Mouse (Mus musculus) kidney, adult 11 months (tissue): ENCODE results near the gene Pkn1.

Experiments used
- DNase-seq: peaks from one replicate; pipeline ENCODE4 v3.0.0; 2022

Gene Pkn1

DNA sequence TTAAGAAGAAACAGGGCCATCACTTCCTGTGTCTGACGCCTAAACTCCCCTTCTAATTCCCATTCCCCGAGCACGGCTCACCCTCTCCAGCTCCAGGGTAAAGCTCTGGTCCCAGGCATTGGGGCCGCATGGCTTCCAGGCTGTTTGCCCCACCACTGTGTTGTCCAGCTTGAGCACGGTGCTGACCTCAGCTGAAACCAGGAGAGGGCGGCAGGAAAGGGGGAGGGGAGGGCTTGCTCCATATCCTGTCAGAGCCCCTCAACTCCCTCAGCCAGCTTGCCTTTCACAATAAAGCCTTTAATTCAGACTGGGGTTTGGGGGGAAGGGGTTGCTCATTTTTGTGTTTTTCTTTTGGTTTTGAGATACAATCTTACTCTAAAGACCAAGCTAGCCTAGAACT lies 17.9 kb downstream of the Pkn1 start:
- no peak for DNase-seq

DNA sequence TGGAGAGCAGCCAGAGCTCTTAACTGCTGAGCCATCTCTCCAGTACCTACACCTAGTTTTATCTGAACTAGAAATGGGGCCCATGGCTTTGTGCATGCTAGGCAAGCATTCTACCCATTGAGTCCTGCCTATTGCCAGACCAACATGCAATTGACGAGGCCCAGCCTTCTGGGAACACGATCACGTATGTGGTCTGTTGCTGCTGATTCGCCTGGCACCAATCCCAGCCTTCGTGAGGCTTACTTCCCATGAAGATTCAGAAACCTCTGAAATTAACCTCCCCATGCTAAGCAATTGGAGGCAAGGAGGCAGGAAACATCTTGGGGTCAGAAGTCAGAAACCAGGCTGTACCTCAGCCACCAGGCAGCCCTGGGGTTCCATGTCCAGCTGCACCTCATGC lies 18.4 kb downstream of the Pkn1 start:
- no peak for DNase-seq

DNA sequence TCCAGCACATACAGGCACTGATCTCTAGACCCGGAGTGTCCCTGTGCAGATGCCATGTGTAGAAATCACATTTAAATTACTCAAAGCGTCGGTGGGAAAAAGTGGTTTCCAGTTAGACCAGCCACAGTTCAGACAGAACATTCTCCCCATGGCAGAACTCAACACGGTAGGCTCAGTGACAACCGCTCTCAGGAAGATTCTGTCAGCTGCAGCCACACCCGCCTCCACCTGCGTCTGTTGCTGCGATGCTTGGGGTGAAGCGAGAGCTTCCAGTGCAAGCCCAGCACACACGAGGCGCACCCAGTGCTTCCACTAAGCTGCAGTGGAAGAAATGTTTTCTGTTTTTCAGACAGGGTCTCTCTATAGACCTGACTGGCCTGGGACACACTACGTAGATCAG lies 19.1 kb downstream of the Pkn1 start:
- DNase-seq = no peak

DNA sequence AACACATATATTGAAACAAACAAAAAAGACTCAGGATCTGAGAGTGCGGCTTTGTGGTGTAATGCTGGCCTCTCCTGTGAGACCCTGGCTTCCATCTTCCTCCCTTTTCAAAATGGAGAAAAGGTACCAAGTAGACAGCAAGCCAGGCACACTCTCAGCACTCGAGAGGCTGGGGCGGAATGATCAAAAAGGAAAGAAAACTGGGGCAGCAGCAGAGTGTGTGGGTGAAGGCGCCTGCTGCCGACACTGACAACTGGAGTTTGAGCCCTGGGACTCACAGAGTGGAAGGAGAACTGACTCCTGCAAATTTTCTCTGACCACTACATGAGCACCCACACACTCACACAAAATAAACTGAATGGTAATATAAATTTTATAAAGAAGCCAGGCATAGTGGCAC lies 24.5 kb downstream of the Pkn1 start:
- no peak for DNase-seq

DNA sequence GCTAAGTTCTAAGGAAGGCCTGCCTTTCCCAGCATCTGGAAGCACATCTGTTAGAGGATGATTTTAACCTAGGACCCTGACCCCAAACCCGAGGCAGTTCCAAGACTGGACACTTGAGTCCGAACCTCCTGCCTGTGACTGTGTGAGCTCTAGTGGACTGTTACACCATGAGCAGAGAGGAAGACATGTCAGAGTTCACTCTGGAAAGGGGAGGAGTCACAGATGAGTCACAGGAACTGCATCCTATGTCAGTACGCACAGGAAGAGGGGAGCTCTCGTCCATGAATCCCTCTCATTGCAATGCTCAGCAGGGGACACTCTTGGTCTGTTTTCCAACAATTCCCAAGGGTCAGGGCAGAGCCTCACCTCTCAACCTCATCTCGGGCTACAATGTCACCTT lies 26.0 kb downstream of the Pkn1 start:
- DNase-seq = no peak

DNA sequence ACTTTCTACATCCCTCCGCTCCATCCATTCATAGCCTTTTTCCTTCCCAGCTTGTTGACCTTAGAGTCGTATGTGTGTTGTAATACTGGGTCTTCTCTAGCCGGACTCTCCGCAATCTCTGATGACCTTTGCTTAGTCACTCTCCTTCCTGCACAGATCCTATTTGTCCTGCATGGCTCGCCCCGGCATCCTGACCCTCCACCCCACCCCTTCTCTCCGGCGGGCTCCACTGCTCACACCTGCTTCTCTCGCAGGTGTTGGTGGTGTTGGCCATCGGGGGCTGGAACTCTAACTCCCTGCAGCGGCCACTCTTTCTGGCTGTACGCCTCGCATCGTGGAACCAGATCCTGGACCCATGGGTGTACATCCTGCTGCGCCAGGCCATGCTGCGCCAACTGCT lies 30.0 kb downstream of the Pkn1 start:
- DNase-seq = no peak

DNA sequence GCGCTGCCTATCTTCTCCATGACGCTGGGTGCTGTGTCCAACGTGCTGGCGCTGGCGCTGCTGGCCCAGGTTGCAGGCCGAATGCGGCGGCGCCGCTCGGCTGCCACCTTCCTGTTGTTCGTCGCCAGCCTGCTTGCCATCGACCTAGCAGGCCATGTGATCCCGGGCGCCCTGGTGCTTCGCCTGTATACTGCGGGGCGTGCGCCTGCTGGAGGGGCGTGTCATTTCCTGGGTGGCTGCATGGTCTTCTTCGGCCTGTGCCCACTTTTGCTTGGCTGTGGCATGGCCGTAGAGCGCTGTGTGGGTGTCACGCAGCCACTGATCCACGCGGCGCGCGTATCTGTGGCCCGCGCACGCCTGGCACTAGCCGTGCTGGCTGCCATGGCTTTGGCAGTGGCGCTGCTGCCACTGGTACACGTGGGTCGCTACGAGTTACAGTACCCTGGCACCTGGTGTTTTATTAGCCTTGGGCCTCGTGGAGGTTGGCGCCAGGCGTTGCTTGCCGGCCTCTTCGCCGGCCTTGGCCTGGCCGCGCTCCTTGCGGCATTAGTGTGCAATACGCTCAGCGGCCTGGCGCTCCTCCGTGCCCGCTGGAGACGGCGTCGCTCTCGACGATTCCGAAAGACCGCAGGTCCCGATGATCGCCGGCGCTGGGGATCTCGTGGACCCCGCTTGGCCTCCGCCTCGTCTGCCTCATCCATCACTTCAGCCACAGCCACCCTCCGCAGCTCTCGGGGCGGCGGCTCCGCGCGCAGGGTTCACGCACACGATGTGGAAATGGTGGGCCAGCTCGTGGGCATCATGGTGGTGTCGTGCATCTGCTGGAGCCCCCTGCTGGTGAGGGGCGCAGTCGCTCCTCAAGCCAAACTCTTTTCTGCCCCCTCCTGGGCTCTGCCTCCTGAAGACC lies 30.7 kb downstream of the Pkn1 start:
- DNase-seq = no peak

DNA sequence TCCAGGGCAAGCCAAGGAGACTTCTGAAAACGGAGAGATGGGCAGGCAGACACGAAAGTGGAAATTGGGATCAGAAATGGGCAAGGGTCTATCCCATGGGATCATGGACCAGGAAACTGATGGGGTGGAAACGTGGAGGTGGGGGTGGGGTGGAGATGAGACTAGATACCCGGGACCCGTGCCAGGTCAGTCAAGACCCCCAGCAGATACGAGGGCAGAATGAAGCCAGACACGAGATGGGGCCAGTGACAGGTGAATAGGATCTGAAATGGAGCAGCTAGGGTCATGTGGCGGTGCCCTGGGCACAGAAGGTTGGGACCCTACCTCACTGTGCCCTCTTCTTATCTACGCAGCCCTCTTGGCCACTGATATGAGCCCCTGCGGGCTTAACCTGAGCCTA lies 31.5 kb downstream of the Pkn1 start:
- DNase-seq = no peak

DNA sequence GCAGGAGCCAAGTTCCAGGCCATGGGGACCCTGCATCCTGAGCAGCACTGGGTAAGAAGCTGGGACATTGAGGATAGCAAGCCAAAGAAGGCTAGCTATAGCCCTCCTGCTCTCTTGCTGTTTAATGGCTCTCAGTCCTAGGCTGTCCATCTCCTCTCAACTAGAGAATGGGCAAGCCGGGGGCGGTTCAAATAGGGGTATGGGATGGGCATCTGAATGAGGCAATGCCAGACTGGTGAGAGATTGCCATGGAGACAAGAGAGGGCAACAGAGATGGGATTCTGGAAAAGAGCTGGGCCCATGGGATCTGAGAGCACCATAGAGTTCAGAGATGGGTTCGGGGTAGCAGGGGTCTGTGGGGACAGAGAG lies 32.1 kb downstream of the Pkn1 start:
- no peak for DNase-seq

DNA sequence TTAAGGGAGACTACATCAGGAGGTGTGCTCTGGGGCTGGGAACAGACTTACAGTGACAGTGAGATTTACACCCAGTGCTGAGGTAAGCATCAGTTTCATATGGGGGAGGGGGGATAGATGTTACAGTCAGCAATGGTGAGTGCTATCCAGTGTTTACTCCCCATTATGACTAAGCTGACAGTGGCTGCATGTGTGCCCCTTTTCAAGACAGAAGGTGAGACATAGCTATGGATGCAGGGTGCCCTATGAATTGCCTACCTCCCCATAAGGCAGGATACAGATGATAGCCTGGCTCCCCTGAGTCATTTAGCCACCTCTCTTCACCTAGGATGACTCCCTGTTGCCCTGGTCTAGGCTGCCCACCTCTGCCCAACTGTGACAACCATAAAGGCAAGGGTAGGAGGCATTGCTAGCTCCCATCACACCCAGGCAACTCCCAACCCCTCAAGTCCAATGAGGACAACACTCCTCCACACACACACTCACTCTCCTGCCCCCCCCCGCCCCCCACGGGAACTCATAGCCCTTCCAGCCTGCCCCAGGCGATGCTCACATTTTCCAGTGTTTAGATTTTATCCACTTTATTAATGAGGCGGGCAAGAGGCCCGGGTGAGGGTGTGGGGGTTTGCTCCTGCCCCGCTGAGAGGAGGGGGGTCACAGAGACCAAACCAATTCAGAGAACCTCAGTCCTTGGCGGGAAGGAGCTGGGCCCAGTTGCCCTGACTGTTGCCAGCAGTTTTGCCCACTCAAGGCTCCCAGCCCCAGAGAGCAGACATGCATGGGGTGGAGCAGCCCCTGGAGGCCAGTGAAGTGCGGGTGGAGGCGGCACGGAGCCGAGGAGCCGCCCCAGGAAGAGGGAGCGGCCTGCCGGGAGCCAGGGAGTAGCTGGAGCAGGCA lies 32.8 kb downstream of the Pkn1 start, which contains the start of gene Ptger1:
Gene Ptger1, plus strand, starts transcription at position 710 of the 897 bp plus-strand sequence.
- peak; percentile 72 for DNase-seq

DNA sequence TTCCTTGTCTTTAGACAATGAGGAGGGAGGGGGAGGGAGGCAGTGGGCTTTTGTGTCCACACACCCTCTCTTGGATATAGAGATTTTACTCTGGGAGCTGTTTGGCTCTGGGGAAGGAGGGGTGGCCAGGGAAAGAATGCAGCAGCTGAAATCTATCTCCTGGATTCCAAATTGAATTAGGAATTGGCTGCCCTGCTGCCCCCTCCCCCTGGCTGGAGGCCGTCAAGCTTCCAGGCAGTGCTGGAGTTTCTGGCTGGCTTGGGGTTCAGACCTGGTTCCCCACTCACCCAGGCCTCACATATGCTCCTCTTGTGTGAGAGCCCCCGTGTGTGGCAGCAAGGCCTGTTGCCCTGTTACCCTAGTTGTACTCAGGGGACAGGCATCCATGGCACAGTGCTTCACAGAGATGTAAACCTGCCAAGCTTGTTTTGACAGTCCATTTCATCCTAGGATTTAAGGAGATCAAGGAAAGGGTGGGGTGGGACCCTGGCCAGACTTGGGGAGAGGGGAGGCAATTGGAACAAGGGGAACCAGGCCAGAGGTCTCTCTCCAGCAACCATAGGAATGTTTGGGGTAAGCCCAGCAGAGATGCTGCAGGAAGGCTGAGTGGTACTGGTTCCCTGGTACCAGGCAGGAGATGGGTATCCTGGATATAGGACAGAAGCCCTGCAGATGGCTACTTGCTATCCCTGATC lies 33.9 kb downstream of the Pkn1 start:
- no peak for DNase-seq

DNA sequence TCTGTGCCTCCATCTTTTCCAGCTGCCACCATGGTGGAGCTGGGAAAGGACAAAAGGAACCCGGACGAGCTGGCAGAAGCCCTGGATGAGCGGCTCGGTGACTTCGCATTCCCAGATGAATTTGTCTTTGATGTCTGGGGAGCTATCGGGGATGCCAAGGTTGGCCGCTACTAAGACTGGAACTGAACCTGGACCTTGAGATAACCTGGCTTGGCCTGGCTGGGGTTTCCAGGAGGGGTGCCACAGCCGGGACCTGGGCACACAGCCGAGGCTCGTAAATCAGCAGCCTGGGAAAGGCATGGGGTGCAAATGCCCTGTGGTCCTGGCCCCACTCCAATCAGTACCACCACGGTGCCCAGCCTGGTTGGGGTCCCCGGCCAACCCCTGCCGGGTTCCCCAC lies 34.9 kb downstream of the Pkn1 start:
- no peak for DNase-seq

DNA sequence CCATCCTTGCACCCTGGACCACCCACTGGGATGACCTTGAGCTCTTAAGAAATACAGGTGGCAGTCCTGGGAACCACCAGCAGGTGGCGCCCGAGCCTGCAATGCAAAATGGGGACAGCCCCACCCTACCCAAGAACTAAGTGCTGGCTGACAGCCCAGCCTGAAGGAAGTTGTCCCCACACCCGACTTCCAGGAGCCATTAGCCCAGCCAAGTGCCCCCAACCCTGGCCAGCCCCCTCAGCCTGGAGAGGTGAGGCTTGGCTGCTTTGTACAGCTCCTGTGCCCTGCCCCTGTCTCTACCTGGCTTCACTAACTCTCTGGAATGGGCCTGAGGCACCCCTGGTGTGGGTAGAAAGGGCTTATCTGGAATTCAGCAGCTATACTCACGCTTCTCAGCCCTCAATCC lies 36.6 kb downstream of the Pkn1 start:
- DNase-seq = peak; percentile 91

DNA sequence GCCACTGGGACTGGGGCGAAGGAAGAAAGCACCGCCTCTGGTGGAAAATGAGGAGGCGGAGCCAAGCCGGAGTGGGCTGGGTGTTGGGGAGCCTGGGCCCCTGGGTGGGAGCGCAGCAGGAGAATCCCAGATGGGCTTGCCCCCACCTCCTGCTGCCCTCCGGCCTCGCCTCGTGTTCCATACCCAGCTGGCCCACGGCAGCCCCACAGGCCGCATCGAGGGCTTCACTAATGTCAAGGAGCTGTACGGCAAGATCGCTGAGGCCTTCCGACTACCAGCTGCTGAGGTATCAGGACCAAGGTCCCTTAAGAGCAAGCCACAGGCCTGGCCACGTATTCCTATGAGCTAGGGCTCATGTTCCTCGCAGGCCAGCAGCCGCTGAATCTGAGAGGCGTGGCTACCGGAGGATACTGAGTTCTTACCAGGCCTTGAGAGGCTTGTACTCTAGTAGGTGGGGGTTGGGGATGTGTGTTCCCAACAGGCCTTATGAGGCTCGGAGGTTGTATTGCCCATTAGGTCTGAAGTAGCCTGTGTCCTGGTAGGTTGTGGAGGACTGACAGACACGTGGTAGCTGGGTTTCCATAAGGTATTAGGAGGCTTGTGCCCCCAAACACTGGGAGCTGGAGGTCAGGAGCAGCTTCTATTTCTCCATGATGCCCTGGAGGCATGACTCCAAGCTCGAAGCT lies 37.8 kb downstream of the Pkn1 start:
- DNase-seq = peak; percentile 44

DNA sequence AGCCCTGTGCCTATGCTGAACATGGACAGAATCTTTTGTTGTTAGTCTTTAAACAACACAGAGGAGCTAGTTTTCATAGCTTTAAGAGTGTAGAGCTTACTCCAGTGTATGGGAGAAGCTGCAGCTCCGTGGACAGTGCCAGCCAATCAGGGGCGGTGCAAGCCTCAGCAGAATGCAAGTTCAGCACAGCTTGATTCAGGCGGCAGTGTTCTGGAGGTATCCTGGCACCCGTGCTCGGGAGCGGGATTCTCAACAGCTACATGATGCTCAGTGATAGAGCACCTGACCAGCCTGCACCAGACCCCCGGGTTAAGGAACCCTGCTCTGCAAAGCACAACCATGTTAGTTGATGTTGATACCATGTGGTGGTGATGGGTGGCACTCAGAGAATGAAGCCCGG lies 38.4 kb downstream of the Pkn1 start:
- no peak for DNase-seq

DNA sequence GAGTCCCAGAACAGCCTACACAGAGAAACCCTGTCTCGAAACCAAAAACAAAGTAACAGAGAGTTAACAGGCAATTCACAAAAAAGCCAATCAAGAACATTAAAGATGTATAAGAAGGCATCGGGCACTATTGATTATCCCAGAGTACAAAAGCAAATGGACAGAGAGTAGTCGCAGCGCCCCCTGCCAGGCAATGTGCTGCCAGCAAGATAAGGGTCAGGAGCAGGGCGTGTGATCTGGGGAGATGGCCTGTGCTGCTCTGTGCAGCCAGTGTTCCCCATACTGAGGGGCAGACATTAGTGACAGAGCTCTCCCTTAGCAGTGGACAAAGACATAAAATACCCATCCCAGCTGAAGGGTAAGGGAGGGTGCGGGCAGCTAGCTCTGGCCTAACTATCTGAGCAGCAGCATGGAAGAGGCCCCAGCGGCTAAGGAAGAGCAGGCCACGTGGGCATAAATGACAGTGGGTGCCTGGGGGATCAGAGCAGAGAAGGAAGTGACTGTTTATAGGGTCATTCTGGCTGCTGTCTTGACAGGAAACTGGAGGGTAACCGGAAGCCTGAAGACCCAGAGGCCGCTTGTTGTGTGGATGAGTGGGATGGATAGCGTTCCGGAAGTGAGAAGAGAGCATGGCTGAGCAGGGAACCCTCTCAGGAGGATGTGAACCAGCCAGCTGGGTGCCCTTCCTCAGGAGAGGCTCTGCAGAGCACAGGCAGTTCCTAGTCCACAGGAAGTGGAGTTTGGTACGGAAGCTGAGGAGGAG lies 42.3 kb downstream of the Pkn1 start:
- DNase-seq = no peak

DNA sequence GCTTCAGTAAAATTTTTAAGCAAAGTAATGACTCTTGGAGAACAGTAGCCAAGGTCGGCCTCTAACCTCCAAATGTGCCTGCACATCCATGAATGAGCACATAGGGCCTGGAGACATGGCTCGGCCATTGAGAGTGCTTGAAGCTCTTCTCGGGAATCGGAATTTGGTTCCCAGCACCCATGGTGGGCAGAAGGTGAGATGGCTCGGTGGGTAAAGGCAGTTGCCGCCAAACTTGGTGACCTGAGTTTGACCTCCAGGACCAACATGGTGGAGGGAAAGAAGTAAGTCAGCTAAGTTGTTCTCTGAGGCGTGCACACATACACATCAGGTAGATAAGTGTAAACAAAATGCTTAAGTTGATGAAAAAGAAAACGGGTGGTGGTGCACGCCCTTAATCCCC lies 42.9 kb downstream of the Pkn1 start:
- no peak for DNase-seq

DNA sequence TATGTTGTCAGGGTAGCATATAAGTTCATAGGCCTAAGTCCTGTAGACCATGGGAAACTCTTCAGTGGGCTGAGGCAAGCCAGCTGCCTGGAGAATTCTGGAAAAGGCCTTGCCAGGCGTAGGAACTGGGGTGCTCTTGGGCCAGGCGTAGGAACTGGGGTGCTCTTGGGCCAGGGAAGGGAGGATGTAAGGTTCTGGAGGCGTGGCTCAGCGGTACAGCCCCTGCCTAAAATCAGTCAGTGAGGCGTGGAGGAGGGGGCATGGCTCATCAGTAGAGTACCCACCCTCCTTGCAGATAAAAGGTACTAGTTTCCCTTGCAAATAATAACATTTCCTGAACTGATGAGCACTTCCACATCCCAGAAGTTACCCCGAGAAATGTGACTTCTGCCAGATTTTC lies 44.3 kb downstream of the Pkn1 start:
- no peak for DNase-seq

DNA sequence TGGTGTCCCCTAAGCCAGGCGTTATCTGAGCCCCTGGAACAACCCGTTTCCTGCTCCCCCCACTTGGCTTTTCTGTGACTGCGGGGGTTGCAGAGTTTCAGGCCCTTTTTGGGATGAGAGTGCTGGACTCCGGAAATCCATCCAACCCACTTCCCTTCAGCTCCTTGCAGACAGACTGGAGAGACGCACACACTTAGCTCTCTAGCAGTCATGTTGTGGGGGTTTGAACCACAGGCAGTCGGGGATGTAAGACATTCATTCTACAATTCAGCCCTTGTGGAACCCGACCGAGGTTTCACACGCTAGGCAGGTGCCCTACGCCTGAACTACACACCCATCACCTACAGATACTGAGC lies 45.3 kb downstream of the Pkn1 start:
- DNase-seq = no peak

DNA sequence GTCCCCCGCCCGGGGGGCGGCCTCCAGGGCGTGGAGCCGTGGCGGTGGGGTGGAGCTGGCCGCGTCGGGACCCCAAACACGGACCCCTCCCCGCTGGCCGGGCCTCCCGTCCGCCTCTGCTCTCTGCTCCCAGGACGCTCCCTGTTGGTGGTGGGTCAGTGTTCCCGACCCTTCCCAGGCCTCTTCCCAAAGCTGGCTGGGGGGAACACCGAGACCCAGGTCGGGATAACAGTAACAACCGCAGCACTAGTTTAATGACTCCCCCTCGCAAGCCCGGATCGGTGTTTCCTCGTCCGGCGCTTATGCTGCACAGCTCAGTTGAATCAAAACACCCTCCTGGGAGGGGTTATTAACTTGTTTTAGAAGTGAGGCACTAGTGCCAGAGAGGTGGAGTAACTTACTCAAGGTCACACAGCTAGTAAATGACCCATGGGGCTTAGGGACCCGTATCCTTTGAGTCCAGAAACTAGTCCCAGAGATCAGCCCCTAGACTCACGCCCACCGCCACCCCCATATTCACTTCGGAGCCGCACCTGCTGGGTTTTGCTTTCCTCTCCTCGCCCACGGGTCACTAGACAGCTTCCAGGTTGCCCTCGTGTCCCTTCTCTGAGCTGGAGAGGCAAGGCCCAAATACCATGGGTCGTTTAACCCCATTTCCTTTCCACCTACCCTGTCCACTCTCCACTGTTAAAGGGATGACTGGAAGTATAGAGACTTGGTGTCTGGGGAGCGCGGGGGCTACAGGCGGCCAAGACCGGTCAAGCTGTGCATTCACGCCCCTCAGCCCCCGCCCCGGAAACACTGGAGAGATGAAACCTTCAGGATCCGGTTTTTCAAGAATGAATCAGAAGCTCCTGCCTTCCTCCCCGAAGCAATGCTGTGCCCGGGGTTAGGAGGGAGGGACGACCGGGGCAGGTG lies 46.0 kb downstream of the Pkn1 start:
- no peak for DNase-seq
